Mouse (Mus musculus) heart, embryonic 14.5 days (tissue): ENCODE data around the gene Gm28048. TPM values are rescaled to one million over a fixed set of nuclear protein-coding genes. Genes with fewer than 3 reads are reported as not detected.

Experiments used
- ATAC-seq: fragments of 200-750 bp; cut with Nextera tagmentation; 2 replicates; pipeline ENCODE4 v1.8.0; 2017; ENCODE audit warnings: low read depth, moderate TSS enrichment; ENCODE audit not compliant: insufficient number of reproducible peaks, insufficient read depth, low FRiP score
- H3K27ac ChIP-seq, 2 experiments: fragments of 200-500 bp in 1 of 2; fragments of 300-500 bp in 1 of 2; sonication (generic) in 1 of 2; replicated peaks in 1 of 2; 2 replicates each; pipeline ENCODE4 v1.5.1; 2012 to 2014; ENCODE audit warnings: low read depth in 2 of 2, low read length in 2 of 2, control low read depth in 1 of 2, mild to moderate bottlenecking in 1 of 2, mixed read lengths in 1 of 2; ENCODE audit not compliant: control insufficient read depth in 1 of 2, insufficient read depth in 1 of 2
- H3K27me3 ChIP-seq: fragments of 300-500 bp; sonication (generic); 2 replicates; pipeline ENCODE4 v1.6.1; 2014; ENCODE audit warnings: mild to moderate bottlenecking, low read length, control low read depth; ENCODE audit not compliant: control insufficient read depth, insufficient read depth
- H3K36me3 ChIP-seq: fragments of 300-500 bp; sonication (generic); 2 replicates; pipeline ENCODE4 v1.6.1; 2014; ENCODE audit warnings: mild to moderate bottlenecking, control low read depth, low read length, mixed read lengths; ENCODE audit not compliant: control insufficient read depth, insufficient read depth
- H3K4me1 ChIP-seq, 2 experiments: fragments of 200-500 bp in 1 of 2; fragments of 300-500 bp in 1 of 2; sonication (generic) in 1 of 2; 2 replicates each; pipeline ENCODE4 v1.6.1; 2012 to 2014; ENCODE audit warnings: low read length in 2 of 2, control low read depth in 1 of 2, mixed read lengths in 1 of 2; ENCODE audit not compliant: control insufficient read depth in 2 of 2, insufficient read depth in 2 of 2
- H3K4me2 ChIP-seq: fragments of 300-500 bp; sonication (generic); 2 replicates; pipeline ENCODE4 v1.6.1; 2014; ENCODE audit warnings: mild to moderate bottlenecking, low read length
- H3K4me3 ChIP-seq, 2 experiments: fragments of 200-500 bp in 1 of 2; fragments of 300-500 bp in 1 of 2; sonication (generic) in 1 of 2; 2 replicates each; pipeline ENCODE4 v1.5.1; 2012 to 2014; ENCODE audit warnings: low read length in 2 of 2, mild to moderate bottlenecking in 2 of 2, control low read depth in 1 of 2, low read depth in 1 of 2, moderate library complexity in 1 of 2; ENCODE audit not compliant: control insufficient read depth in 1 of 2, insufficient read depth in 1 of 2
- H3K9ac ChIP-seq: fragments of 300-500 bp; sonication (generic); 2 replicates; pipeline ENCODE4 v1.6.1; 2014; ENCODE audit warnings: mild to moderate bottlenecking, low read length
- H3K9me3 ChIP-seq: fragments of 300-500 bp; sonication (generic); 2 replicates; pipeline ENCODE4 v1.6.1; 2016; ENCODE audit warnings: low read length, control low read depth; ENCODE audit not compliant: control insufficient read depth
- WGBS: fragments of 180-500 bp; shearing (Covaris S2); extraction: QIAGEN DNeasy Blood & Tissue Kit; methylation state at CpG from one replicate; pipeline ENCODE4 v1.1.7; 2014; 5-methylcytosine and 5-hydroxymethylcytosine counted together
- polyA plus RNA-seq: library from polyadenylated mRNA; unstranded; fragments of >200 nt; fragmentation: Nextera tagmentation; extraction: Ambion mirVana; gene quantifications from 2 replicates; pipeline ENCODE4 v1.2.1, GENCODE M21; 2014

Gm28048 gene
- polyA plus RNA-seq, 1 experiment from 2014 or later: 8.1 TPM

DNA sequence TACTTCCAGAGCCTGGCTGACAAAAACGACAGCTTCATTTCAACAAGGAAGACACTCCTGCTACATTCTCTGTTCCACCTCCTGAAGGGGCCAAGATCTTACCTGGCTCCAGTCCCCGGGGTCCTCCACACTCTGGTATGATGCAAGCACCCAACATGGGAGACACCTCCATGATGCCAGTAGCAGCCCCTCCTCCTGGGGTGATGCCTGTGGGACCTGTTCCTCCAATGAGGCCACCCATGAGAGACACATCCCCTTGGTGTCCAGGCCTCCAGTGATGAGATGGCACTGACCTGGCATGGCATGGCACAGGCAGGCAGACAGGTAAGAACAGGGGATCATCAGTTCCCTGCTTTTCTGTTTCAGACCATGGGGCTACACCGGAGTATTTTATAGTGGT lies 3.7 kb downstream of the Gm28048 start:
- Histone ChIP-seq H3K36me3 (peaks cover 44% of the 10 kb centered on the region), H3K9me3 (peaks cover 5% of the 10 kb centered on the region; the same call in 1 of the 2 replicates), H3K4me2 (no peak overlapping the region), H3K27ac (no peak overlapping the region), H3K27me3 (no peaks in the 10 kb centered on the region), H3K4me1 (peaks cover 7 to 24% of the 10 kb centered on the region in 2 experiments), H3K9ac (no peak overlapping the region), H3K4me3 (no peak overlapping the region)
- 85% methylated on average over 3 of the region's 3 CpGs for WGBS
- no peak for ATAC-seq

DNA sequence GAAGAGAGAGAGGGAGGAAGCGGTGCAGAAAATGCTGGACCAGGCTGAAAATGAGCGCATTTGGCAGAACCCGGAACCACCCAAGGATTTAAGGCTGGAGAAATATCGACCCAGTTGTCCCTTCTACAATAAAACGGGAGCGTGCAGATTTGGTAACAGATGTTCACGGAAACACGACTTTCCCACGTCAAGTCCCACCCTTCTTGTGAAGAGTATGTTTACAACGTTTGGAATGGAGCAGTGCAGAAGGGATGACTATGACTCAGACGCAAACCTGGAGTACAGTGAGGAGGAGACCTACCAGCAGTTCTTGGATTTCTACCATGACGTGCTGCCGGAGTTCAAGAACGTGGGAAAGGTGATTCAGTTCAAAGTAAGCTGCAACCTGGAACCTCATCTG lies 8.3 kb downstream of the Gm28048 start:
- peak overlapping the region; percentile 49 to 73 for H3K27ac ChIP-seq
- peaks cover 33% of the 10 kb centered on the region for H3K36me3 ChIP-seq
- peak overlapping the region; percentile 61 to 70 for H3K4me3 ChIP-seq
- 49% methylated on average over 14 of the region's 14 CpGs for WGBS
- ATAC-seq: no peak
- H3K4me2 ChIP-seq: peak overlapping the region; percentile 73
- peaks cover 24% of the 10 kb centered on the region for H3K9me3 ChIP-seq
- no peaks in the 10 kb centered on the region for H3K27me3 ChIP-seq
- H3K4me1 ChIP-seq: peaks cover 2 to 14% of the 10 kb centered on the region in 2 experiments; a peak in 2 of 4 replicates
- peak overlapping the region; percentile 73 for H3K9ac ChIP-seq

DNA sequence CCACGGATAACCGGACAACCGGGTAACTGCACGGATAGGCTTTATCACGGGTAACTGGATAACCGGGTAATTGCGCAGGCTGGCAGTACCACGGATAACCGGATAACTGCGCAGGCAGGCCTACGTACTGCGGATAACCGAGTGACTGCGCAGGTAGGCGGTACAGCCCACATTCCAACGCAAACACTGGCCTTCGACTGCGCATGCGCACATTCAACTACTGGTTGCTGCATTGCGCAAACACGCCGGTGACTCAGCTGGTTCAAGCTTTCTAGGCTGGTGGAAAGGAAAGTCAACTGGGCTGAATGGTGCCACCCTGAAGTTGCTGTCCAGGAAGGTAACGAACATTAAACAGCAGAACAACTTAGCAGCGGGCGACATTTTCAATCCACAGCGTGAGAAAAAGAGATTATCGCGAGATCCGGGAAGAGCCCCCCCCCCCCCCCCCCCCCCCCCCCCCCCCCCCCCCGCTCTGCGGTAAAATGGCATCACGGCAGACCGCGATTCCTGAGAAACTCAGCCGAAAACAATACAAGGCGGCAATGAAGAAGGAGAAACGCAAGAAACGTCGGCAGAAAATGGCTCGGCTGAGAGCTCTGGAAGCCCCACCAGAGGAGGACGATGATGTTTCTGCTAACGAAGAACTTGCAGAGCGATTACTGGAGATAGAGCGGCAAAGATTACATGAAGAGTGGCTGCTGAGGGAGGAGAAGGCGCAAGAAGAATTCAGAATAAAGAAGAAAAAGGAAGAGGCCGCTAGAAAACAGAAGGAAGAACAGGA lies 9.0 kb downstream of the Gm28048 start:
- Histone ChIP-seq H3K4me2 (peak overlapping the region; percentile 80), H3K4me1 (peaks cover 2 to 14% of the 10 kb centered on the region in 2 experiments; a peak in 2 of 4 replicates), H3K9me3 (peaks cover 24% of the 10 kb centered on the region), H3K27me3 (no peaks in the 10 kb centered on the region), H3K4me3 (peak overlapping the region; percentile 61 to 70), H3K27ac (peak overlapping the region; percentile 73 to 94), H3K36me3 (peaks cover 28% of the 10 kb centered on the region), H3K9ac (peak overlapping the region; percentile 75)
- ATAC-seq: peak; percentile 47; the same call in 1 of the 2 replicates
- 55% methylated on average over 44 of the region's 46 CpGs for WGBS

DNA sequence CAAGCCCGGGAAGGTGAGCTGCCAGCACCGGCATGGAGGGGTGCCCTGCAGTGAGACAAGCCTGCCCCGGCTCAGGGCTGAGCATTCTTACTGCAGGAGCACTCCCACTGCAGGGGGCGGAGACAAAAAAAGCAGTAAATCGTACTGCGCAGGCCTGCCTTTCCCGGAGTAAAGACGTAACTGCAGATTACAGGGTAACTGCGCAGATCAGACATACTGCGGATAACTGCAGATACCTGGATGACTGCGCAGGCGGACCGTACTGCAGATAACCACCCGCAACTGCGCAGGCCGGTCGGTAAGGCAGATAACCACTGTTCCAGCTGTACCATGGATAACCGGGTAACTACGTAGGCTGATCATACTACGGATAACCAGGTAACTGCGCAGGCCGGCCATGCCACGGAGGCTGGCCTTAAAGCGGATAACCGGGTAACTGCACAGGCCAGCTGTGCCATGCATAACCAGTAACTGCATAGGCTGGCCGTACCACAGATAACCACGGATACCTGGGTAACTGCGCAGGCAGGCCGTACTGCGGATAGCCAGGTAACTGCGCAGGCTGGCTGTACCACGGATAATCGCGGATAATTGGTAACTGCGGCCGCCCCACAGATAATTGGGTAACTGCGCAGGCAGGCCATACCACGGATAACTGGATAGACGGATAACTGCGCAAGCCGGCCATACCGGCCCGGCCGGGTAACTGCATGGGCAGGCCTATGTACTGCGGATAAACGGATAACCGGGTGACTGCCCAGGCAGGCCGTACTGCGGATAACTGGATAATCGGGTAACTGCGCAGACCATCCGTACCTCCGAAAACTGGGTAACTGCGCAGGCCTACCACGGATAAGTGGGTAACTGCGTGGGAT lies 9.8 kb downstream of the Gm28048 start, which contains the start of gene Zrsr1:
Zrsr1 (plus strand) TSS at position 171 of the 875 bp plus-strand sequence.
- H3K9ac ChIP-seq: peak within 1 kb of the TSS; percentile 75

DNA sequence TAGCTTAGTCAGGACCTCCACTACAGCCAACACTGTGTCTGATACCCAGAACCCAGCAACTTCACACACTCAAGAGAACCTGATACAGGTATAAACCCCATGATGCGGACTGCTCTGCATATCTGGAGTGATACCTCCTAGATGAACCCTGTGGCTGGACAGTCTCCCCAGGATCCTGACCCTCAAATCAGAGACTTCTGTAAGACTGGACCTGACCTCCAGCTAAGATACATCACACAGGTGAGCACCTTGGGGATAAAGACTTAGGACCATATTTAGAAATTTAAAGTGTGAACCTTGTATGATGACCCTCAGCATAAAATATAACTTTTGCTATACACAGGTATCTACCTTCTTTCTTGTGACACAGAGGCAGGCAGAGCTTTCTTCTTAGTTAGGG lies 11.3 kb downstream of the Gm28048 start:
- H3K9me3 ChIP-seq: peaks cover 38% of the 10 kb centered on the region
- H3K27me3 ChIP-seq: no peaks in the 10 kb centered on the region
- no peak overlapping the region for H3K4me2 ChIP-seq
- no peak for ATAC-seq
- H3K36me3 ChIP-seq: peaks cover 8% of the 10 kb centered on the region; the same call in 1 of the 2 replicates
- H3K4me3 ChIP-seq: no peak overlapping the region
- H3K4me1 ChIP-seq: peaks cover 2 to 9% of the 10 kb centered on the region in 2 experiments; a peak in 2 of 4 replicates
- H3K9ac ChIP-seq: no peak overlapping the region
- no peak overlapping the region for H3K27ac ChIP-seq
- 82% methylated on average over 1 of the region's 1 CpGs for WGBS

More for the DNA sequence above, 9.8 kb downstream of the Gm28048 start, which contains the start of gene Zrsr1:
- H3K27ac ChIP-seq: peak within 1 kb of the TSS; percentile 68 to 94; a peak in 3 of 4 replicates
- peak within 1 kb of the TSS; percentile 80 for H3K4me2 ChIP-seq
- H3K27me3 ChIP-seq: no peaks in the 10 kb centered on the region
- peaks cover 2 to 14% of the 10 kb centered on the region in 2 experiments; a peak in 2 of 4 replicates for H3K4me1 ChIP-seq
- WGBS: 53% methylated on average over 56 of the region's 56 CpGs
- peaks cover 32% of the 10 kb centered on the region for H3K9me3 ChIP-seq
- ATAC-seq: peak; percentile 72
- peak within 1 kb of the TSS; percentile 61 to 70 for H3K4me3 ChIP-seq
- H3K36me3 ChIP-seq: peaks cover 21% of the 10 kb centered on the region

DNA sequence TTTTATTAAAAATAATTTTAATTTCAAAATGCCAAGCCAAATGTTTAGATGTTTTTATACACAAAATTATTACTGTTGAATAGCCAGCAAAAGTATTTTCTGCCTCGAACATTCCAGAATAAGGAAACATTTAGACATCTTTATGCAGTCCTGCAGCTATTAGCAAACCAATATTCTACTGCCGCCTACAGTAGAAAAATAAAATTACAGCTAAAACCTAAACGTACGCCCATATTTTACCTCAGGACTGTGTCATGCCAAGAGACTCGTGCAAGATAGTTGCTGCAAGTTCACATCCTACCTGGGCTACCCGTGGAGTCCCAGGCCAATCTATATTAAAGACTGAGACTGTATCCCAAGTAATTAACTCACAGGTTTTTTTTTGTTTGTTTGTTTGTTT lies 12.4 kb downstream of the Gm28048 start:
- H3K4me1 ChIP-seq: peaks cover 2 to 5% of the 10 kb centered on the region in 2 experiments; a peak in 2 of 4 replicates
- no peak overlapping the region for H3K9ac ChIP-seq
- H3K36me3 ChIP-seq: peaks cover 8% of the 10 kb centered on the region; the same call in 1 of the 2 replicates
- WGBS: 55% methylated on average over 6 of the region's 6 CpGs
- no peak for ATAC-seq
- no peaks in the 10 kb centered on the region for H3K27me3 ChIP-seq
- H3K9me3 ChIP-seq: peaks cover 38% of the 10 kb centered on the region
- no peak overlapping the region for H3K4me3 ChIP-seq
- no peak overlapping the region for H3K27ac ChIP-seq
- no peak overlapping the region for H3K4me2 ChIP-seq

DNA sequence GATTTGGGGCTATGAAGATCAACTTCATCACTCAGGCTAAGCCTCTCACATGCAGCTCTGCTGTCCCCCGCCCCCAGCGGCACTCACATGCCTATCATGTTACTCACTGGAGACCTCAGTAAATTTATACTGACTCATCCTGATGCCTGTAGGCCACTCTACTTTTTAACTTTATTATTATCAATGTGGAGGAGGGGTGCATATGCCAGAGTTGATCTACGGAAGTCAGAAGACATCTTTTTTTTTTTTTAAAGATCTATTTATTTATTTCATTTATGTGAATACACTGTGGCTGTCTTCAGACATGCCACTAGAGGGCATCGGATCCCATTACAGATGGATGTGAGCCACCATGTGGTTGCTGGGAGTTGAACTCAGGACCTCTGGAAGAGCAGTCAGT lies 16.4 kb downstream of the Gm28048 start:
- no peaks in the 10 kb centered on the region for H3K4me1 ChIP-seq
- peaks cover 14% of the 10 kb centered on the region for H3K9me3 ChIP-seq
- H3K9ac ChIP-seq: no peak overlapping the region
- H3K27me3 ChIP-seq: no peaks in the 10 kb centered on the region
- no peak overlapping the region for H3K4me3 ChIP-seq
- ATAC-seq: no peak
- 68% methylated on average over 4 of the region's 4 CpGs for WGBS
- H3K4me2 ChIP-seq: no peak overlapping the region
- H3K36me3 ChIP-seq: no peaks in the 10 kb centered on the region
- no peak overlapping the region for H3K27ac ChIP-seq
